Mouse (Mus musculus) heart, postnatal 14 days (tissue): ENCODE results near the gene Lrch3. TPM values are rescaled to one million over a fixed set of nuclear protein-coding genes. Genes with fewer than 3 reads are reported as not detected.
"Not testable (repeated sequence)": the region's sequence is repeated elsewhere in the genome, so short reads cannot be mapped to it uniquely, and the experiment has no call there.

Source experiments
- DNase-seq, 2 experiments: peaks; one replicate each; pipeline ENCODE4 v3.0.0; 2021 to 2022
- intact Hi-C: fragments of 180-260 bp; cut with DNase I; formaldehyde crosslinking; loops from one replicate; pipeline ENCODE4 v1.15.1; 2025
- total RNA-seq, 2 experiments: library from RNA; stranded (reverse); gene quantifications; 2 replicates each; pipeline ENCODE4 v1.2.3; 2021

Gene Lrch3
- total RNA-seq, 2 experiments from 2014 or later, result 28.2 to 29.2 TPM

DNA sequence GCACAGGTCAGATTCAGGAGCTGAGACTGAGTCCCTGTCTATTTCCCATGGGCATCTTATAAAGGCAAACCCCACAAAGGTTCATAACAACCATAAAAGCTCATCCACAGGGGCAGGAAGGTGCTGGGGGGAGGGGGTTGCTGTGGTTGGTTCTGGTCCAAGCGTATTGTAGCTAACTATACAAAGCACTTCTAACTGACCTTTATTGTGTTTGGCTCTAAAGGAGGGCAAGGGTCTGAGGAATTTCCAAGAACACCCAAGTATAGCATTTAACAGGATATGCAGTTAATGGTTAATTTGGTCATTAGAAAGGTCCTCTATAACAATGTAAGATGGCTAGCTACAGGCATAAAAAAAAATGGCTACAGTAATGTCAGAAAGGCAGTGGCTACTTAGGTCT is 128.8 kb downstream of the Lrch3 start:
- no peak for DNase-seq
- intact Hi-C loops, result no loop called here

- no peak for DNase-seq
- intact Hi-C loops, result no loop called here
These were observed 129.4 kb downstream of the Lrch3 start for GRCm38 (mm10) chr16:33043268-33043667.

DNA sequence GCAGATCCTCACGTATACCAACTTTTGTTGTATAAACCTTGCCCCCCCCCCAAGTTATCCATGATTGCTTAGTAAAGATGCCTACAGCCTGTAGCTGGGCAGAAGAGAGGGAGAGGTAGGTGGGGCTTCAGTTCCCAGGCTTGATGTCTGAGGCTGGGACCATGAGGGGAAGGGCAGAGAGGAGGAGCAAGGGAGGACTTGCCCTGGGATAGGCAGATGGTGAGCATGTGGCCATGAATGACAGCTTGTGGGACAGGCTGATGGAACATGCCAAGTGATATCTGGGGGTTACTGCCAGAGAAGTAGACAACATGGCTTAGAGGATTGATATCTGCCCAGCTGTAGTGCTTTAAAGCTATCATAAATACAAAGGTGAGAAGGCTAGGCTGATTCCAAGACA is 134.1 kb downstream of the Lrch3 start:
- intact Hi-C loops, result no loop called here
- DNase-seq, result no peak

- no peak for DNase-seq
- intact Hi-C loops, result no loop called here
These were observed 134.8 kb downstream of the Lrch3 start for GRCm38 (mm10) chr16:33048686-33049085.

GRCm38 (mm10) chr16:33049809-33050208 is 135.9 kb downstream of the Lrch3 start:
- no peak for DNase-seq

DNA sequence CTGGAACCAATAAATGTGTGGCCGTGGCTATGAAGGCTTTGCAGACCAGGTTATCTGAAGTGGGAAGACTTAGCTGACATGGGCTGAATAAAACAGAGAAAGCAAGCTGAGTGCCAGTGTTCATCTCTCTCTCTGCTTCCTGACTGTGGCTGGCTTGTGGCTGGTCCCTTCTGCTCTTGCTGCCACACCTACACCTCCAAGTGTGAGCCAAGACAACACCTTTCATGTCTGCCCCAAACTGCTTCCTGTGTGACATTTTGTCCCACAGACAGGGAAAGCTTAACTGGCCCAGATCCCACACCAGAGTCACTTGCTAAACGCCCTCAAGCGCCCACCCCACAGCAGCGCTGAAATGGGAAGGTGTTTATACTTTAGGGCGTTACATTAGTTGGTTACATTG is 139.2 kb downstream of the Lrch3 start:
- intact Hi-C loops, result no loop called here
- no peak for DNase-seq

More at GRCm38 (mm10) chr16:33049809-33050208, 135.9 kb downstream of the Lrch3 start:
- intact Hi-C loops, result no loop called here

GRCm38 (mm10) chr16:33054927-33055326 is 141.0 kb downstream of the Lrch3 start:
- intact Hi-C loops, DNase-seq: not testable (repeated sequence)

- intact Hi-C loops, result no loop called here
These were observed 141.8 kb downstream of the Lrch3 start for GRCm38 (mm10) chr16:33055655-33056054.

DNA sequence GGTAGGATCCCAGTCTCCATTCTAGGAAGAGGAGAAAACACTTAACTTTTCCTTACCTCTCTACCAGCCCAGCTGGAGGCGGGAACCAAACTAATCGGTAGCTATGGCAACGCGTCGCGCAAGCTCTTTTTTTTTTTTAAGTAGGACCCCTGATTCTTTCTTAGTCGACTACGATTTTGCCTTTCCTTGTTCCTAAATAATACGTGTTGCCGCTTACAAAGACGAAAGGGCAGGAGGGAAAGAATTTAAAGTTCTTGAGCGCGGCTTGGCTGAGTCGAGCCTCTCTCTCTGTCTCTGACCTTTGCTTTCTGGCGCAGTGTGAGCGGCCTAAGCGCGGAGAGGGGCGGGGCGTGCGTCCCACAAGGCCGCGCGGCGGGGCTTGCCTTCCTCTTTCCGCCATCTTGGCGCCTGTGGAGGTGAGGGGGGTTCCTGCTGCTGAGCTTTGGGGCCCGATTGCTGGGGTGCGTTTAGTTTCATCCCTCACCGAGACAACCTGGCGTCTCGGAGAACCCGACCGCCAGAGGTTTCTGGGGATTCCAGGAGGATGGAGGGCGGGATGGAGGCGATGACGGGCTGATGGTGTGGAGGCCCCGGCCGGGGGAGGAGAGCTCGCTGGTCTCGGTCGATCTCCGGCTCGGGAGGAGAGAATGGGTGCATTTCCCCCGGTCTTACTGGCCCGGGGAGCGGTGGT is 142.3 kb downstream of the Lrch3 start, which contains the start of the genes Iqcg and Rpl35a:
TSS of gene Iqcg (minus strand) at position 124 of the 691 bp plus-strand sequence.
TSS of gene Rpl35a (plus strand) at position 359 of the 691 bp plus-strand sequence.
- peak; percentile 90 to 92 for DNase-seq
- intact Hi-C loops, result no loop called here

More at GRCm38 (mm10) chr16:33055655-33056054, 141.8 kb downstream of the Lrch3 start:
- no peak for DNase-seq

DNA sequence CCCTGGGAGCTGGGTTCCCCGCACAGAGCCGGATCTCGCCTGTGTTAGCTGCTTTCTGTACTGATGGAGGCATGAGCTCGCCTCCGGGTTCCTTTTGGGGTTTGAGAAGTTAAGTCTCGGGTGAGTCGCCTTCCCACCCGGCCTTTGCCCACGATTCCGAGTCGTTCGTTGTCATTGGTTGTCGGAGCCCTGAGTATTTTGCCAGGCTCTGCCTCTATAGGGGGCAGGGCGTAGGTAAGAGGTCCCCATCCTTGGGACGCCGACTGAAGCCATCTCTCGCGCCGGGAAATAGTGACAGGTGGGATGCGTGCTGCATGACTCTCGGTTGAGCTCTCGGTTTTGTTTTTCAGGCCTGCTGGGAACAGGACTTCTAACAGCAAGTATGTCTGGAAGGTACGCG is 142.9 kb downstream of the Lrch3 start:
- intact Hi-C loops, result no loop called here
- DNase-seq, result no peak

GRCm38 (mm10) chr16:33058033-33058432 is 144.1 kb downstream of the Lrch3 start:
- intact Hi-C loops, result no loop called here
- DNase-seq, result no peak

- intact Hi-C loops, DNase-seq: not testable (repeated sequence)
These were observed 144.8 kb downstream of the Lrch3 start for GRCm38 (mm10) chr16:33058656-33059055.

- intact Hi-C loops, result no loop called here
- DNase-seq, result no peak
These were observed 145.6 kb downstream of the Lrch3 start for GRCm38 (mm10) chr16:33059471-33059870.

- DNase-seq, result no peak
- intact Hi-C loops, result no loop called here
These were observed 147.0 kb downstream of the Lrch3 start for GRCm38 (mm10) chr16:33060926-33061325.

DNA sequence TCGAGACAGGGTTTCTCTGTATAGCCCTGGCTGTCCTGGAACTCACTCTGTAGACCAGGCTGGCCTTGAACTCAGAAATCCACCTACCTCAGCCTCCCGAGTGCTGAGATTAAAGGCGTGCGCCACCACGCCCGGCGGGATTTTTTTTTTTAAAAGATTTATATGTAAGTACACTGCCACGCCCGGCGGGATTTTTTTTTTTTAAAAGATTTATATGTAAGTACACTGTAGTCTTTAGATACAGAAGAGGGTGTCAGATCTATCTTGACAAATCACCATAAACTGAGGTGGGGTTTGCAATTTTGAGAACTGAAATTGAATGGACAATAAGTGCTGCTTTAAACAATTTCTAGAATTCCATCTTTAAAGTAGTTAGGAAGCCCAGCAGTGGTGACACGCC is 147.5 kb downstream of the Lrch3 start:
- intact Hi-C loops, result no loop called here
- no peak for DNase-seq

GRCm38 (mm10) chr16:33062024-33062681 is 148.3 kb downstream of the Lrch3 start, which contains the start of gene Lmln:
TSS of gene Lmln (plus strand) at chr16:33062521.
- DNase-seq, result peak; percentile 94
- intact Hi-C loops, result no loop called here

GRCm38 (mm10) chr16:33062682-33063131 is 148.8 kb downstream of the Lrch3 start:
- intact Hi-C loops, result no loop called here
- DNase-seq, result no peak

- DNase-seq, result no peak
These were observed 149.4 kb downstream of the Lrch3 start for GRCm38 (mm10) chr16:33063267-33063666.

GRCm38 (mm10) chr16:33064636-33065035 is 150.7 kb downstream of the Lrch3 start:
- no peak for DNase-seq
- intact Hi-C loops, result no loop called here

More at GRCm38 (mm10) chr16:33063267-33063666, 149.4 kb downstream of the Lrch3 start:
- intact Hi-C loops, result no loop called here
